Mouse (Mus musculus) ES-Bruce4 (cell line): ENCODE measurements around the gene Itgb3bp. TPM values are rescaled to one million over a fixed set of nuclear protein-coding genes. Genes with fewer than 3 reads are reported as not detected.
A peak's percentile ranks its signal among the peaks of the same experiment; 100 is the strongest.

Experiments used
- H3K27ac ChIP-seq: 2 replicates; pipeline ENCODE4 v1.5.1; 2012; ENCODE audit warnings: low read length, inconsistent platforms; ENCODE audit not compliant: insufficient read depth
- H3K27me3 ChIP-seq: 2 replicates; pipeline ENCODE4 v1.6.1; 2012; ENCODE audit warnings: mild to moderate bottlenecking, low read length, inconsistent platforms; ENCODE audit not compliant: control insufficient read depth, poor library complexity, insufficient read depth, severe bottlenecking
- H3K36me3 ChIP-seq: 2 replicates; pipeline ENCODE4 v1.6.1; 2012; ENCODE audit warnings: inconsistent platforms, mild to moderate bottlenecking, low read length, moderate library complexity; ENCODE audit not compliant: control insufficient read depth, poor library complexity, insufficient read depth, severe bottlenecking
- H3K4me1 ChIP-seq: one replicate; pipeline ENCODE4 v1.8.1; 2011; ENCODE audit warnings: low read length; ENCODE audit not compliant: control insufficient read depth, insufficient read depth
- H3K4me3 ChIP-seq: 2 replicates; pipeline ENCODE4 v1.5.1; 2011; ENCODE audit warnings: low read depth, mild to moderate bottlenecking, low read length
- H3K9ac ChIP-seq: 2 replicates; pipeline ENCODE4 v1.6.1; 2012; ENCODE audit warnings: low read depth, mild to moderate bottlenecking, inconsistent platforms; ENCODE audit not compliant: poor library complexity, severe bottlenecking
- H3K9me3 ChIP-seq: replicated peaks from 2 replicates; pipeline ENCODE4 v1.6.1; 2012; ENCODE audit warnings: mild to moderate bottlenecking, low read length, inconsistent platforms; ENCODE audit not compliant: control insufficient read depth, poor library complexity, insufficient read depth, severe bottlenecking
- CTCF ChIP-seq: IDR thresholded peaks from one replicate; pipeline ENCODE4 v1.8.1; 2011; ENCODE audit warnings: low read depth, low read length
- EP300 ChIP-seq: IDR thresholded peaks from 2 replicates; pipeline ENCODE4 v1.6.1; 2011; ENCODE audit warnings: low read depth, low read length; ENCODE audit not compliant: insufficient read depth
- POLR2A ChIP-seq: IDR thresholded peaks from one replicate; pipeline ENCODE4 v1.8.1; 2011; ENCODE audit warnings: low read length; ENCODE audit not compliant: insufficient read depth
- polyA plus RNA-seq: library from polyadenylated mRNA; stranded (reverse); fragments of >200 nt; gene quantifications from 2 replicates; pipeline ENCODE4 v1.2.4, GENCODE M21; 2011; ENCODE audit warnings: low read depth; ENCODE audit not compliant: missing spikeins, insufficient read depth, insufficient read length

Gene Itgb3bp
- polyA plus RNA-seq, 1 experiment: 17.8 TPM

DNA sequence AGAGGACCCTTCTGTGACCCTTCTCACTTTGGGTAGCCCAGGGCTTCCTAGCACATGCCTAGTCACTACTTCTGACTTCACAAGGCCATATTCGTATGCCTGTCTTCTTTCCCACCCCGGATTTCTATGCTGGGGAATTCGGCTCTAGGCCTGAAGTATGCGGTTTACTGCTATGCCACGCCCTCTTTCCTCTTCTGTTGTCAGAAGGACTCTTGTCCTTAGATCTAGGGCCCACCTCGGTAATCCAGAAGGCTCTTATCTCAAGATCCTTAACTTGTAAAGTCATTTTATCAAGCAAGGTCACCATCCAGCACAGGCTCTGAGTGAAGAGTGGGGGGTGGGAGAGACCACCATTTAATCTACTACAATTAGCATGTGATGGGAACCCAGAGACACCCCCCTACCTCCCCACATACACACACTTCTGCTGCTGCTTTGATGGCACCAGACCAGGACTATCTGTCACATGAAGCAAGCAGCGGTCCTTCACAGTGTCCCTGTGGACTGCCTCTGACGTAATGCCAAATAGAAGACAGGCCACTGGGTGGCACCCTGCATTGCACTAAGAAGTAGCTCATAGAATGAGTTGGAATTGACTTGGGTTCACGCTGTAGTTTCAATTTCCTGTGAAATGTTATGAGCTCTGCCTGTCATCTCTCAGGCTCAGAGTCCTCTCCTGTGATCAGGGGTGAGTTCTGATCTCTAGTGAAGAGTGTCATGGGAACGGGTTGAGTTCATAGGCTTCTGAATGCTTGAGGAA, 12.2 kb upstream of the Itgb3bp start:
- H3K27me3 ChIP-seq: no peaks in the 10 kb centered on the region
- H3K9ac ChIP-seq: no peak overlapping the region

DNA sequence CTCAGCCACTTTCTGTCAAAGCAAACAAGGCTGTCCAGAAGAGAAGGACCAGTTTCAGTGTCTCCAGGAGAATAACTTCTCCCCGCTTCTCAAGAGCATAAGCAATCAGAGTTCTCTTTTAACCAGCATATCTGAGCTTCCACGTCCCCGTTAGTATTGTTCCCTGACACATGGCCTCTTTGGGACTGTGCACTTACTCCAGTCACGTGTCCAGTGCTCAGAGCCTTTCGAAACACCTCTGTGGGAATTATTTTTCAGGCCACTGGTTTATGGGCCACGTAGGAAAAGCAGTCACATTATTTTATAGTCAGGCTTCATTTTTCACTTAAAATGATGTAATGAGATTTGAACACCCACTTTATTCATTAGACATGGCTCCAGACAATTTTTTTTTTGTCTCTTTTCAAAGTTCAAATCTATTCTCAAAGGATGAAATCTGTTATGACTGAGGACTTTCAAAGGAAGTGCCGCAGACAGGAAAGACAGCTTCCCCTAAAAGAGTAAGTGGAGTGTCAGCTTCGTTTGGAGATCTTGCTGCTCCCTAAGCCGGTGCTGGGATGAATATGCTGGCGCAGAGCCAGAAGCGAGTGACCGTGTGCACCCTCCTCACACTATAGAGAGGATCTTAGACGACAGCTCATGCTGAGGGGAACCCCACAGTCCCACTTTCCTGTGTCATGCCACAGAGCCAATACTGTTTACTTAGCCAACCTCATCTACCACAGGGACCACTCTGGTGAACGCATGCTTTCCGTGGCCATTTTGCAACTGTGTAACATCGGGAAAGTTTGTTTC, 10.3 kb upstream of the Itgb3bp start:
- no peaks in the 10 kb centered on the region for H3K36me3 ChIP-seq
- H3K4me1 ChIP-seq: no peaks in the 10 kb centered on the region
- TF ChIP-seq POLR2A (no peak), CTCF (no peak), EP300 (no peak)
- H3K4me3 ChIP-seq: no peak overlapping the region
- no peaks in the 10 kb centered on the region for H3K9me3 ChIP-seq
- H3K9ac ChIP-seq: no peak overlapping the region
- H3K27ac ChIP-seq: no peak overlapping the region
- H3K27me3 ChIP-seq: no peaks in the 10 kb centered on the region

More for the DNA sequence above, 12.2 kb upstream of the Itgb3bp start:
- TF ChIP-seq EP300 (no peak), CTCF (peak; percentile 14), POLR2A (no peak)
- H3K4me3 ChIP-seq: no peak overlapping the region
- no peaks in the 10 kb centered on the region for H3K9me3 ChIP-seq
- no peak overlapping the region for H3K27ac ChIP-seq
- H3K4me1 ChIP-seq: no peaks in the 10 kb centered on the region
- no peaks in the 10 kb centered on the region for H3K36me3 ChIP-seq

DNA sequence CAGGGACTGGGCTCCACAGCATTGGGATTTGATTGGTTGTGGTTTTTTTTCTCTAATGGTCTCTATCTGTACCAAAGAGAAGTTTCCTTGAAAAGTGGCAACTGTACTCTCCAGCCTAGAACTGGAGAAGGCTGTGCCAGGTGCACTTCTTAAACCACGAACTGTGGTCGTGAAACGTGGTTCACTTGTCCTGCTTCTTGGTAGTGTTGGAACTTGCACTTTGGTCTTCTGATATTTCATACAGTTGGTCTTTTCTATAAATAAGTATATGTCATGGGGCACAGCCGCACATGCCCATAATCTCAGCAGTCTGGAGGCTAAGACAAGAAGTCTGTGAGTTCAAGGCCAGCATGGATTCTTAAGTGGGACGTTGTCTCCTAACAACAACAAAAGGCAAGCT, 6.7 kb upstream of the Itgb3bp start:
- Histone ChIP-seq H3K4me1 (peaks cover under 1% of the 10 kb centered on the region), H3K4me3 (no peak overlapping the region), H3K27ac (no peak overlapping the region), H3K27me3 (no peaks in the 10 kb centered on the region), H3K9me3 (no peaks in the 10 kb centered on the region), H3K9ac (no peak overlapping the region), H3K36me3 (no peaks in the 10 kb centered on the region)
- no peak for TF ChIP-seq CTCF
- no peak for TF ChIP-seq POLR2A
- TF ChIP-seq EP300: no peak

DNA sequence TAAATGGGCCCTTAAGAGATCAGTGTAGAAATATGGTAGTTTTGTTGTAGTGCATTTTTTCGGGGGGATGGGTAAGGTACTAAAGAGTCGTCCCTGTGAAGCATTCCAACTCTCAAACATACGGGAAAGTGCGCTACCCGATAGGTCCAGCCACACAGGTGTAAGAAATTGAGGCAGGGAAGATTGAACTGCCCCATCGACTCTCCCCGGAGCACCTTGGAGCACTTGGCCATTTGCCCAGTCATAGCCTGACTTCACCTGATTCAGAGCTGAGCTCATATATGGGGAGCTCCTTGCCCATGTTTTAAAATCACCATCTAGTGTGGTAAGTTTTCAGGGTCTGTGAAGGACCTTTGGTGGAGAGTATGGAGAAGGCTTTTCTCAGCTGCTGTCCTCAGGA, 5.2 kb upstream of the Itgb3bp start:
- Histone ChIP-seq H3K4me3 (no peak overlapping the region), H3K4me1 (peaks cover 2% of the 10 kb centered on the region), H3K27me3 (no peaks in the 10 kb centered on the region), H3K9me3 (no peaks in the 10 kb centered on the region), H3K27ac (no peak overlapping the region), H3K9ac (no peak overlapping the region), H3K36me3 (no peaks in the 10 kb centered on the region)
- TF ChIP-seq EP300 (no peak), CTCF (no peak), POLR2A (no peak)

DNA sequence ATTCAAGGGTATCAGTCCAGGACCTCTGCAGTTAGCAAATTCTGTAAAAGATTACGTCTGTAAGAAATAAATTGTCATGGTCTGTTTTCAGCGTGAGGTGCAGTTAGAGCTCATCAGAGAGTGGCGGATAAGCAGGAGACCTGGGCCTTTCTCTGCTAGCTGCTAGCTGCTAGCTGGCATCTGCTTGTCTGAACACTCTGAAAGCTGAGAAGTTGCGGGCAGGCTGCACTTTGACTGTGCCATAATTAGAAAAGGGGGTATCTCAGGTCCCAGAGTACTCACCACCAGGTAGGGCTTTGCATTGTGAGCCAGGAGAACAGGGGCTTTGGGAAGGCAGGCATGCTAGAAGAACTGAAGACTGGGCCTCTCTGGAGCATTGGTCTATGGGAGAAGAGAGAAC, 2.2 kb upstream of the Itgb3bp start:
- Histone ChIP-seq H3K9ac (no peak overlapping the region), H3K9me3 (no peaks in the 10 kb centered on the region), H3K4me3 (no peak overlapping the region), H3K4me1 (peaks cover 2% of the 10 kb centered on the region), H3K27me3 (no peaks in the 10 kb centered on the region), H3K36me3 (no peaks in the 10 kb centered on the region), H3K27ac (no peak overlapping the region)
- TF ChIP-seq EP300: no peak
- no peak for TF ChIP-seq POLR2A
- TF ChIP-seq CTCF: no peak

DNA sequence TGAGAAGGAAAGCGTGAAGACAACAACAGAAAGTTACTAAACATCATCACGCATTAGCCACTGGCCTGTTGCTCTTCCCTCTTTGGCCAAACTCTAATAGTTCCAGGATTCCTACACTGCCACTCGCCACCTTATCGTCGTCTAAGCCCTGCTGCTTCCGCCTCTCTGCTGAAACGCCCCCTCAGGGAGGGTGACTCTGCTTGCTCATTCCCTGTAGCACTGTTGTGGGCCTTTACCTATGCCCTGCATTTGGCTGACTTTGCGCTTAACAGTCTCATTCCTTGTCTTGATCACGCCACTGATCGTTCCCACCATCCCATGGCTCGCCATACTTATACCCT, 1.6 kb upstream of the Itgb3bp start:
- Histone ChIP-seq H3K4me3 (no peak overlapping the region), H3K27me3 (no peaks in the 10 kb centered on the region), H3K4me1 (peaks cover 2% of the 10 kb centered on the region), H3K27ac (no peak overlapping the region), H3K9ac (no peak overlapping the region), H3K9me3 (no peaks in the 10 kb centered on the region), H3K36me3 (no peaks in the 10 kb centered on the region)
- TF ChIP-seq POLR2A (no peak), CTCF (no peak), EP300 (no peak)
